Mouse (Mus musculus) CH12.LX (cell line): ENCODE data around the gene Aplp2.

ENCODE experiments used
- BHLHE40 ChIP-seq: IDR thresholded peaks from 2 replicates; pipeline ENCODE4 v1.6.1; 2011; ENCODE audit warnings: mild to moderate bottlenecking, low read depth, low read length, improper control_type of control experiment
- CTCF ChIP-seq, 2 experiments: IDR thresholded peaks in 1 of 2; conservative IDR thresholded peaks in 1 of 2; 2 replicates each; pipeline ENCODE4 v1.5.1; 2011 to 2012; ENCODE audit warnings: low read depth in 2 of 2, low read length in 2 of 2, improper control_type of control experiment in 1 of 2, inconsistent platforms in 1 of 2, mild to moderate bottlenecking in 1 of 2, moderate library complexity in 1 of 2
- HCFC1 ChIP-seq: IDR thresholded peaks from 2 replicates; pipeline ENCODE4 v1.6.1; 2012; ENCODE audit warnings: low read depth, mild to moderate bottlenecking, inconsistent platforms, low read length, improper control_type of control experiment
- MXI1 ChIP-seq: IDR thresholded peaks from 2 replicates; pipeline ENCODE4 v1.6.1; 2011; ENCODE audit warnings: mild to moderate bottlenecking, low read depth, low read length, improper control_type of control experiment
- MYC ChIP-seq: IDR thresholded peaks from 2 replicates; pipeline ENCODE4 v1.6.1; 2011; ENCODE audit warnings: low read depth, mild to moderate bottlenecking, improper control_type of control experiment, low read length
- NELFE ChIP-seq: IDR thresholded peaks from 2 replicates; pipeline ENCODE4 v1.6.1; 2011; ENCODE audit warnings: low read depth, low read length, improper control_type of control experiment
- TBP ChIP-seq: conservative IDR thresholded peaks from 2 replicates; pipeline ENCODE4 v1.6.1; 2011; ENCODE audit warnings: low read depth, low read length, improper control_type of control experiment
- TCF12 ChIP-seq: IDR thresholded peaks from 2 replicates; pipeline ENCODE4 v1.6.1; 2014; ENCODE audit warnings: low read depth, mild to moderate bottlenecking, inconsistent platforms, low read length, improper control_type of control experiment
- ZKSCAN1 ChIP-seq: IDR thresholded peaks from 2 replicates; pipeline ENCODE4 v1.6.1; 2012; ENCODE audit warnings: low read depth, inconsistent platforms, low read length, improper control_type of control experiment, borderline replicate concordance
- ZNF384 ChIP-seq: IDR thresholded peaks from 2 replicates; pipeline ENCODE4 v1.6.1; 2012; ENCODE audit warnings: low read depth, low read length, improper control_type of control experiment, inconsistent platforms

DNA sequence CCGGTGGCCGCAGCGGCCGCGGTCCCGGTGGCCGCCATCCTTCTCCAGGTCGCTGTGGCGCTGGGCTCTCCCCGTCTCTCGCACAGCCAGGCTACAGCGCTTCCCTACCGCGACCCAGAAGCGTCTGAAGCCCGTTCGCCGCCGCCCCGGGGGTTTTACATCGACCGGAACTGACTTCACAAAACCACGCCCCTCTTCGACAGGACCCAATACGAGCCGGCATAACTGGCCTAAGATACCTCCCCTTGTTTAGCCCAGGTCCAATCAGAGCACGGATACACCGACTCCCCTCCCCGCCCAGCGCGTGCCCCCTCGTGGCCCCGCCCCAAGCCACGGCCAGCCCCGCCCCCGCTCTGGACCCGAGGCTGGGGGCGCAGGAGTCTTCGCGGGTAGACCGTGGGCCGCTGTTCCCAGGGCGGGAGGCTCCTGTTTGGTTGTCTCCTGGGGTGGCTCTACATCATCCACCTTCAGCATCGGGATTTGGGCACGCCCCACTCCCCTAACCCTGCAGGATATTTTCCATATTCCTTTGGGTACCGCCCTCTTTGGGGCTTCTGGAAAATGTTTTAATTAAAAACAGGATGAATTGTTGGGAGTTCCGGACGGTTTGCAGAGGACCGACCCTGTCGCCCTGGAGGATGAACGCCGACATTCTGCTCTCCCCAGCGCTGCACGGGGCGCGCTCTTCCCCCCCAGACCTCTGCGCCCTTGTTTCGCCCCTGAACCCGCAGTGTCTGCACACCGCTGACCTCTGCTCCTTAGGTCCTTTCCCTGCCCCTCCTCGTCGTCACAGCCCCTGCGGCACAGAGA, at the start of gene Aplp2:
- 0 out of 2 replicates have a peak, but pooled peaks have one; percentile 38 for TF ChIP-seq MXI1
- TF ChIP-seq TBP, result peak; percentile 97
- TF ChIP-seq CTCF (conservative IDR thresholded peaks at IDR 0.05 in 1 of 2, IDR thresholded peaks at IDR 0.05 in 1 of 2; ENCODE audit: low read depth in 2 of 2, low read length in 2 of 2), result no peak
- TF ChIP-seq NELFE, result peak; percentile 97
- peak; percentile 98 for TF ChIP-seq TCF12
- TF ChIP-seq ZNF384, result no peak
- no peak for TF ChIP-seq ZKSCAN1
- TF ChIP-seq HCFC1, result peak; percentile 63
- no peak for TF ChIP-seq MYC
- TF ChIP-seq BHLHE40, result 0 out of 2 replicates have a peak, but pooled peaks have one; percentile 15
